Mouse (Mus musculus): Measurements from ENCODE around the gene Acvr1b. TPM values are rescaled to one million over a fixed set of nuclear protein-coding genes. Genes with fewer than 3 reads are reported as not detected.

Acvr1b gene
- polyA plus RNA-seq, 1 experiment = 5.3 TPM

- Histone ChIP-seq H3ac (ENCODE audit: control insufficient read depth, insufficient read length) (no peak overlapping the region), H3K36me3 (ENCODE audit: control insufficient read depth, insufficient read depth) (no peaks in the 10 kb centered on the region)
- no peak for TF ChIP-seq POLR2AphosphoS2 (IDR thresholded peaks at IDR 0.05; ENCODE audit: insufficient read length, low read depth)
- no peak for TF ChIP-seq MYOD1 (IDR thresholded peaks at IDR 0.05; ENCODE audit: control insufficient read depth in 1 of 3, insufficient read length in 2 of 3, low read depth in 2 of 3)
- TF ChIP-seq SRF (IDR thresholded peaks at IDR 0.05; ENCODE audit: control insufficient read depth, insufficient read length, low read depth) = no peak
- no peak for TF ChIP-seq MYOG (IDR thresholded peaks at IDR 0.05; ENCODE audit: control insufficient read depth in 1 of 3, insufficient read depth in 1 of 3, insufficient read length in 2 of 3, low read depth in 2 of 3)
- TF ChIP-seq POLR2A (IDR thresholded peaks at IDR 0.05; ENCODE audit: insufficient read length, low read depth) = no peak
- no peak for TF ChIP-seq CEBPB (IDR thresholded peaks at IDR 0.05; ENCODE audit: insufficient read depth, poor library complexity, severe bottlenecking)
- TF ChIP-seq REST (IDR thresholded peaks at IDR 0.05; ENCODE audit: insufficient read depth, insufficient read length) = no peak
- TF ChIP-seq MAX (IDR thresholded peaks at IDR 0.05; ENCODE audit: low read depth) = no peak
- no peak for TF ChIP-seq USF1 (IDR thresholded peaks at IDR 0.05; ENCODE audit: low read depth)
- TF ChIP-seq TCF3 (IDR thresholded peaks at IDR 0.05; ENCODE audit: insufficient read length, low read depth) = no peak
- no peak for TF ChIP-seq TCF12 (IDR thresholded peaks at IDR 0.05; ENCODE audit: insufficient read depth, poor library complexity, severe bottlenecking)
These were observed 2.6 kb upstream of the Acvr1b start for GRCm38 (mm10) chr15:101171272-101171671.

GRCm38 (mm10) chr15:101172016-101172415, 1.9 kb upstream of the Acvr1b start:
- TF ChIP-seq SRF (IDR thresholded peaks at IDR 0.05; ENCODE audit: control insufficient read depth, insufficient read length, low read depth) (no peak), MYOD1 (IDR thresholded peaks at IDR 0.05; ENCODE audit: control insufficient read depth in 1 of 3, insufficient read length in 2 of 3, low read depth in 2 of 3) (no peak), MYOG (IDR thresholded peaks at IDR 0.05; ENCODE audit: control insufficient read depth in 1 of 3, insufficient read depth in 1 of 3, insufficient read length in 2 of 3, low read depth in 2 of 3) (no peak), TCF12 (IDR thresholded peaks at IDR 0.05; ENCODE audit: insufficient read depth, poor library complexity, severe bottlenecking) (no peak), TCF3 (IDR thresholded peaks at IDR 0.05; ENCODE audit: insufficient read length, low read depth) (no peak), MAX (IDR thresholded peaks at IDR 0.05; ENCODE audit: low read depth) (no peak), CEBPB (IDR thresholded peaks at IDR 0.05; ENCODE audit: insufficient read depth, poor library complexity, severe bottlenecking) (no peak), E2F4 (IDR thresholded peaks at IDR 0.05; ENCODE audit: insufficient read depth) (no peak), REST (IDR thresholded peaks at IDR 0.05; ENCODE audit: insufficient read depth, insufficient read length) (no peak), USF1 (IDR thresholded peaks at IDR 0.05; ENCODE audit: low read depth) (no peak), POLR2AphosphoS2 (IDR thresholded peaks at IDR 0.05; ENCODE audit: insufficient read length, low read depth) (no peak)
- Histone ChIP-seq H3ac (ENCODE audit: control insufficient read depth, insufficient read length) (no peak overlapping the region), H3K27me3 (ENCODE audit: control insufficient read depth, insufficient read depth, insufficient read length) (peaks cover 33% of the 10 kb centered on the region), H3K4me2 (ENCODE audit: low read depth) (no peak overlapping the region), H3K36me3 (ENCODE audit: control insufficient read depth, insufficient read depth) (no peaks in the 10 kb centered on the region), H3K4me3 (no peak overlapping the region), H3K79me2 (ENCODE audit: control insufficient read depth, insufficient read depth) (no peaks in the 10 kb centered on the region)

More at GRCm38 (mm10) chr15:101171272-101171671, 2.6 kb upstream of the Acvr1b start:
- no peak overlapping the region for H3K4me3 ChIP-seq
- no peak overlapping the region for H3K4me2 ChIP-seq (ENCODE audit: low read depth)
- no peaks in the 10 kb centered on the region for H3K79me2 ChIP-seq (ENCODE audit: control insufficient read depth, insufficient read depth)
- peaks cover 33% of the 10 kb centered on the region for H3K27me3 ChIP-seq (ENCODE audit: control insufficient read depth, insufficient read depth, insufficient read length)

- peak overlapping the region; percentile 28 for H3K4me3 ChIP-seq
- TF ChIP-seq POLR2AphosphoS2 (IDR thresholded peaks at IDR 0.05; ENCODE audit: insufficient read length, low read depth) = no peak
- TF ChIP-seq E2F4 (IDR thresholded peaks at IDR 0.05; ENCODE audit: insufficient read depth) = no peak
- no peak for TF ChIP-seq MAX (IDR thresholded peaks at IDR 0.05; ENCODE audit: low read depth)
- no peak for TF ChIP-seq SRF (IDR thresholded peaks at IDR 0.05; ENCODE audit: control insufficient read depth, insufficient read length, low read depth)
- TF ChIP-seq MYOG (IDR thresholded peaks at IDR 0.05; ENCODE audit: control insufficient read depth in 1 of 3, insufficient read depth in 1 of 3, insufficient read length in 2 of 3, low read depth in 2 of 3) = no peak
- TF ChIP-seq CEBPB (IDR thresholded peaks at IDR 0.05; ENCODE audit: insufficient read depth, poor library complexity, severe bottlenecking) = no peak
- TF ChIP-seq MYOD1 (IDR thresholded peaks at IDR 0.05; ENCODE audit: control insufficient read depth in 1 of 3, insufficient read length in 2 of 3, low read depth in 2 of 3) = no peak
- TF ChIP-seq REST (IDR thresholded peaks at IDR 0.05; ENCODE audit: insufficient read depth, insufficient read length) = no peak
- no peak for TF ChIP-seq TCF12 (IDR thresholded peaks at IDR 0.05; ENCODE audit: insufficient read depth, poor library complexity, severe bottlenecking)
- no peak for TF ChIP-seq POLR2A (IDR thresholded peaks at IDR 0.05; ENCODE audit: insufficient read length, low read depth)
- no peak for TF ChIP-seq TCF3 (IDR thresholded peaks at IDR 0.05; ENCODE audit: insufficient read length, low read depth)
- no peak for TF ChIP-seq USF1 (IDR thresholded peaks at IDR 0.05; ENCODE audit: low read depth)
These were observed 645 bp downstream of the Acvr1b start for GRCm38 (mm10) chr15:101174294-101175130.

GRCm38 (mm10) chr15:101175131-101175460, 1.2 kb downstream of the Acvr1b start:
- Histone ChIP-seq H3K4me2 (ENCODE audit: low read depth) (peak overlapping the region; percentile 87), H3K4me3 (peak overlapping the region; percentile 28), H3K36me3 (ENCODE audit: control insufficient read depth, insufficient read depth) (no peaks in the 10 kb centered on the region), H3K27me3 (ENCODE audit: control insufficient read depth, insufficient read depth, insufficient read length) (peaks cover 8% of the 10 kb centered on the region), H3ac (ENCODE audit: control insufficient read depth, insufficient read length) (peak overlapping the region; percentile 82), H3K79me2 (ENCODE audit: control insufficient read depth, insufficient read depth) (no peaks in the 10 kb centered on the region)
- TF ChIP-seq SRF (IDR thresholded peaks at IDR 0.05; ENCODE audit: control insufficient read depth, insufficient read length, low read depth) = no peak
- TF ChIP-seq USF1 (IDR thresholded peaks at IDR 0.05; ENCODE audit: low read depth) = no peak
- TF ChIP-seq MYOD1 (IDR thresholded peaks at IDR 0.05; ENCODE audit: control insufficient read depth in 1 of 3, insufficient read length in 2 of 3, low read depth in 2 of 3) = no peak
- TF ChIP-seq POLR2AphosphoS2 (IDR thresholded peaks at IDR 0.05; ENCODE audit: insufficient read length, low read depth) = no peak
- TF ChIP-seq MYOG (IDR thresholded peaks at IDR 0.05; ENCODE audit: control insufficient read depth in 1 of 3, insufficient read depth in 1 of 3, insufficient read length in 2 of 3, low read depth in 2 of 3) = no peak
- TF ChIP-seq MAX (IDR thresholded peaks at IDR 0.05; ENCODE audit: low read depth) = no peak
- TF ChIP-seq E2F4 (IDR thresholded peaks at IDR 0.05; ENCODE audit: insufficient read depth) = no peak
- TF ChIP-seq CEBPB (IDR thresholded peaks at IDR 0.05; ENCODE audit: insufficient read depth, poor library complexity, severe bottlenecking) = no peak
- TF ChIP-seq TCF12 (IDR thresholded peaks at IDR 0.05; ENCODE audit: insufficient read depth, poor library complexity, severe bottlenecking) = no peak
- TF ChIP-seq TCF3 (IDR thresholded peaks at IDR 0.05; ENCODE audit: insufficient read length, low read depth) = no peak
- no peak for TF ChIP-seq POLR2A (IDR thresholded peaks at IDR 0.05; ENCODE audit: insufficient read length, low read depth)
- no peak for TF ChIP-seq REST (IDR thresholded peaks at IDR 0.05; ENCODE audit: insufficient read depth, insufficient read length)

More at GRCm38 (mm10) chr15:101174294-101175130, 645 bp downstream of the Acvr1b start:
- Histone ChIP-seq H3K4me2 (ENCODE audit: low read depth) (peak overlapping the region; percentile 87), H3K79me2 (ENCODE audit: control insufficient read depth, insufficient read depth) (no peaks in the 10 kb centered on the region), H3ac (ENCODE audit: control insufficient read depth, insufficient read length) (peak overlapping the region; percentile 82), H3K27me3 (ENCODE audit: control insufficient read depth, insufficient read depth, insufficient read length) (peaks cover 14% of the 10 kb centered on the region), H3K36me3 (ENCODE audit: control insufficient read depth, insufficient read depth) (no peaks in the 10 kb centered on the region)

Data from myocyte (in vitro differentiated cells).